Comparison of ENCODE assay signal across 8 mouse cellular contexts in genomic region chr16:14158936-14159745, GRCm38 (mm10). TPM values are rescaled to one million over a fixed set of nuclear protein-coding genes. Genes with fewer than 3 reads are reported as not detected.
DNase-seq lines count a peak whose midpoint lies in the region; ATAC-seq and TF ChIP-seq lines count a peak whose summit lies in the region.

No protein-coding gene starts in this region.

- intact Hi-C loops in heart, postnatal 10 days (cut with DNase I) = loop anchor here (5.0 to 10.0 kb wide), 2 partner anchors 257 to 484 kb away; partner anchors contain the start of genes 3110001I22Rik, Bfar, Mpv17l and Pdxdc1

- no peaks in the 10 kb centered on the region for H3K4me1 ChIP-seq in ES-Bruce4 (ENCODE audit: control insufficient read depth, insufficient read depth, low read length)
- peaks cover 30% of the 10 kb centered on the region for H3K4me1 ChIP-seq in forebrain, embryonic 13.5 days
- H3K4me1 ChIP-seq in liver, postnatal 0 days (ENCODE audit: insufficient read depth) = peaks cover 20% of the 10 kb centered on the region; the same call in 1 of the 2 replicates
- H3K4me1 ChIP-seq in neural tube, embryonic 14.5 days (ENCODE audit: control insufficient read depth, insufficient read depth, low read length) = peaks cover 13% of the 10 kb centered on the region

- ATAC-seq in cerebellum, adult (ENCODE audit: insufficient number of reproducible peaks, low FRiP score, low TSS enrichment) = peak; percentile 92
- peak; percentile 94 for ATAC-seq in forebrain, embryonic 13.5 days
- peak; percentile 86 for ATAC-seq in liver, postnatal 0 days
- ATAC-seq in neural tube, embryonic 14.5 days (ENCODE audit: low read depth) = peak; percentile 94

- no peaks in the 10 kb centered on the region for H3K27me3 ChIP-seq in ES-Bruce4 (ENCODE audit: control insufficient read depth, insufficient read depth, low read length, poor library complexity, severe bottlenecking)
- no peaks in the 10 kb centered on the region for H3K27me3 ChIP-seq in forebrain, embryonic 13.5 days
- H3K27me3 ChIP-seq in liver, postnatal 0 days (ENCODE audit: insufficient read depth, low read length) = no peaks in the 10 kb centered on the region
- no peaks in the 10 kb centered on the region; the same call in 1 of the 2 replicates for H3K27me3 ChIP-seq in neural tube, embryonic 14.5 days (ENCODE audit: control insufficient read depth, insufficient read depth, low read length)

- peak overlapping the region; percentile 74 for H3K4me2 ChIP-seq in forebrain, embryonic 13.5 days
- peak overlapping the region; percentile 93 for H3K4me2 ChIP-seq in liver, postnatal 0 days (ENCODE audit: low read depth, low read length)
- peak overlapping the region; percentile 72 for H3K4me2 ChIP-seq in neural tube, embryonic 14.5 days (ENCODE audit: low read depth, low read length)

- H3K9me3 ChIP-seq in ES-Bruce4 (replicated peaks; ENCODE audit: control insufficient read depth, insufficient read depth, low read length, poor library complexity, severe bottlenecking) = no peaks in the 10 kb centered on the region
- no peaks in the 10 kb centered on the region for H3K9me3 ChIP-seq in forebrain, embryonic 13.5 days (replicated peaks)
- H3K9me3 ChIP-seq in liver, postnatal 0 days (ENCODE audit: low read length) = no peaks in the 10 kb centered on the region
- no peaks in the 10 kb centered on the region for H3K9me3 ChIP-seq in neural tube, embryonic 14.5 days (ENCODE audit: control insufficient read depth, low read length)

- DNase-seq in heart, postnatal 10 days = peak; percentile 99 to 100
- peak; percentile 88 for DNase-seq in large intestine, adult 2 months (ENCODE audit: low read depth, low spot score)
- DNase-seq in liver, postnatal 0 days = peak; percentile 100
- peak; percentile 100 for DNase-seq in testis, postnatal 10 days (ENCODE audit: low spot score)

- H3K4me3 ChIP-seq in ES-Bruce4 (ENCODE audit: low read depth, low read length) = peak overlapping the region; percentile 92
- H3K4me3 ChIP-seq in forebrain, embryonic 13.5 days = peak overlapping the region; percentile 77
- H3K4me3 ChIP-seq in liver, postnatal 0 days (ENCODE audit: low read depth, low read length) = peak overlapping the region; percentile 82
- peak overlapping the region; percentile 71 for H3K4me3 ChIP-seq in neural tube, embryonic 14.5 days (ENCODE audit: low read depth, low read length)

- no peak for TF ChIP-seq CTCF in ES-Bruce4 (IDR thresholded peaks at IDR 0.05; ENCODE audit: low read depth, low read length)
- no peak; the same call in 1 of the 2 replicates for TF ChIP-seq CTCF in liver, postnatal 0 days (IDR thresholded peaks at IDR 0.05; ENCODE audit: low read depth)

- peak; percentile 59 for TF ChIP-seq POLR2A in ES-Bruce4 (IDR thresholded peaks at IDR 0.05; ENCODE audit: insufficient read depth, low read length)

- WGBS in forebrain, embryonic 13.5 days = under 1% methylated on average over 55 of the region's 58 CpGs
- 1% methylated on average over 56 of the region's 58 CpGs for WGBS in large intestine, adult 2 months
- 1% methylated on average over 53 of the region's 58 CpGs for WGBS in liver, postnatal 0 days (ENCODE audit: insufficient replicate concordance)
- WGBS in neural tube, embryonic 14.5 days = under 1% methylated on average over 53 of the region's 58 CpGs

- no peaks in the 10 kb centered on the region; the same call in 1 of the 2 replicates for H3K36me3 ChIP-seq in ES-Bruce4 (ENCODE audit: control insufficient read depth, insufficient read depth, low read length, poor library complexity, severe bottlenecking)
- no peaks in the 10 kb centered on the region for H3K36me3 ChIP-seq in forebrain, embryonic 13.5 days (ENCODE audit: poor library complexity, severe bottlenecking)
- 0 out of 2 replicates have a peak, but pooled peaks cover 2% of the 10 kb centered on the region for H3K36me3 ChIP-seq in liver, postnatal 0 days (replicated peaks; ENCODE audit: insufficient read depth, low read length)
- H3K36me3 ChIP-seq in neural tube, embryonic 14.5 days (ENCODE audit: control insufficient read depth, insufficient read depth, low read length) = 0 out of 2 replicates have a peak, but pooled peaks cover under 1% of the 10 kb centered on the region

- TF ChIP-seq EP300 in ES-Bruce4 (IDR thresholded peaks at IDR 0.05; ENCODE audit: insufficient read depth, low read depth, low read length) = peak; percentile 17; the same call in 1 of the 2 replicates
- peak; percentile 9; the same call in 1 of the 2 replicates for TF ChIP-seq EP300 in liver, postnatal 0 days (IDR thresholded peaks at IDR 0.05; ENCODE audit: low read depth)

- H3K27ac ChIP-seq in ES-Bruce4 (ENCODE audit: insufficient read depth, low read length) = peak overlapping the region; percentile 95
- peak overlapping the region; percentile 96 for H3K27ac ChIP-seq in forebrain, embryonic 13.5 days
- H3K27ac ChIP-seq in liver, postnatal 0 days (ENCODE audit: low read depth) = peak overlapping the region; percentile 96
- peak overlapping the region; percentile 97 for H3K27ac ChIP-seq in neural tube, embryonic 14.5 days (ENCODE audit: low read depth, low read length)

- H3K9ac ChIP-seq in ES-Bruce4 (ENCODE audit: low read depth, poor library complexity, severe bottlenecking) = peak overlapping the region; percentile 77
- peak overlapping the region; percentile 79 for H3K9ac ChIP-seq in forebrain, embryonic 13.5 days
- peak overlapping the region; percentile 81 for H3K9ac ChIP-seq in liver, postnatal 0 days (replicated peaks)
- peak overlapping the region; percentile 74 for H3K9ac ChIP-seq in neural tube, embryonic 14.5 days (replicated peaks; ENCODE audit: low read depth, low read length)

RNA-seq across cellular contexts. Expression of gene Nde1, which starts 3.9 kb away (rescaled TPM):
- polyA plus RNA-seq in ES-Bruce4 (2011; ENCODE audit: insufficient read depth, insufficient read length, low read depth, missing spikeins) = 126 and 129 TPM in 2 replicates
- polyA plus RNA-seq in forebrain, embryonic 13.5 days (2015; fragmentation: Nextera tagmentation; extraction: Ambion mirVana) = 118 and 127 TPM in 2 replicates
- total RNA-seq in heart, postnatal 10 days (2021) = 10 to 100 TPM; 34.8 to 39.2 TPM
- 24.7 and 29.1 TPM in 2 replicates for polyA plus RNA-seq in large intestine, adult 2 months (2012; rRNA removed)
- polyA plus RNA-seq in liver, postnatal 0 days (2015; fragmentation: Nextera tagmentation; extraction: Ambion mirVana) = 24.9 and 28.1 TPM in 2 replicates
- 13.0 and 20.3 TPM in 2 replicates for polyA plus RNA-seq in neural tube, embryonic 14.5 days (2014; fragmentation: Nextera tagmentation; extraction: Ambion mirVana)

RNA-seq across cellular contexts. Expression of gene Marf1, which starts 4.0 kb away (rescaled TPM):
- 68.6 and 72.3 TPM in 2 replicates for polyA plus RNA-seq in ES-Bruce4 (2011; ENCODE audit: insufficient read depth, insufficient read length, low read depth, missing spikeins)
- polyA plus RNA-seq in forebrain, embryonic 13.5 days (2015; fragmentation: Nextera tagmentation; extraction: Ambion mirVana) = 17.1 and 20.2 TPM in 2 replicates
- 10 to 100 TPM; 24.4 to 28.5 TPM for total RNA-seq in heart, postnatal 10 days (2021)
- 8.3 and 14.3 TPM in 2 replicates for polyA plus RNA-seq in large intestine, adult 2 months (2012; rRNA removed)
- 6.1 TPM in 2 replicates for polyA plus RNA-seq in liver, postnatal 0 days (2015; fragmentation: Nextera tagmentation; extraction: Ambion mirVana)
- polyA plus RNA-seq in neural tube, embryonic 14.5 days (2014; fragmentation: Nextera tagmentation; extraction: Ambion mirVana) = 16.8 and 19.1 TPM in 2 replicates

Comparison
In these comparisons a context has a peak if more than half of its experiments do, and no peak if none do; other contexts are left out.
1. Peak in every context shown above with its lines: DNase-seq, ATAC-seq, H3K4me3 ChIP-seq and H3K27ac ChIP-seq.